Mouse (Mus musculus) embryo, embryonic 10 days (tissue): Measurements from ENCODE around the gene Tuba4a.

Experiments
- DNase-seq: peaks from one replicate; pipeline ENCODE4 v3.0.0-alpha.2; 2015; ENCODE audit warnings: low spot score

Gene Tuba4a

DNA sequence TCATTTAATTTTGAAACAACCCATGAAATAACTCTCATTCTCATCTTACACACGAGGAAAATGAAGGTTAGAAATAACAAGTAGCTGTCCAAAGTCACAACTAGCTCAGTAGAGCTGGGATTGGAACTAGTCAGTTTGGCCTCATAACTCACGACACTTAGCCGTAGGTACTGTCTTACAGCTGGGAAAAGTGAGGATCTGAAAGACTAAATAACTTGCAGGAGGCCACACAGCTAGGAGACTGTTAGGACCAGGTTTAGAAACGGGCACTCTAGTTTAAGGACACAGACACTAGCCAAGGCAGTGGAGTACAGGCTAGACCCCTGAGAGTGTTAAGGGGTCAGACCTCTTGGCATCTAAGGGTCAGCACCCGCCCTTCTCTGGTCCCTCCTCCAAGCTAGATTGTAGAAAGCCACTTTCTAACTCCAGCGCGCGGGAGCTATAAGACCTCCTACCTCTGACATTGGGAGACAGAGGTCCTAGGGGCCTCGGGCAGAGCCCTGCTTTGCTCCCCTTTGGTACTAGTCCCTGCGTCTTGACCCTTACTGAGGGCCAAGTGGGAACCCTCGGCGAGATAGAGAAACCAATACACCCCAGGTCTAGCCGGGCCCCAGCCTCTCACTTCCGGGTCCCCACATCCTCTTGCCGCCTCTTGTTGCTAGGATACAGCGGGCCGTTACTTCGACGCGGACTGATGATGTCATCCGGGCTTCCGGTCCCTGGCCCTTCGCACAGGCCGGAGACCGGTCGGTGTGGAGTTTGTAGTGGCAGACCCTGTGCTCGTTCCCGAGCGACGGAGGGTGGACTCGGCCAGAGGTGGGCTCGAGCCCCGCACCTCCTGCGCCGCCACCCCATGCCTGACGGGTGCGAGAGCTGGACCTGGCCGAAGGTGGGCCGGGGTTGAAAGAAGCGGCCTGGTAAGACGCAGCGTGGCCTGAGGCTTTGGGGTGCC, 9.3 kb downstream of the Tuba4a start, which contains the start of the genes Glb1l and Stk16:
TSS of gene Glb1l (minus strand) at position 678 of the 952 bp plus-strand sequence.
TSS of gene Stk16 (plus strand) at position 703 of the 952 bp plus-strand sequence.
- DNase-seq, result peak; percentile 99

DNA sequence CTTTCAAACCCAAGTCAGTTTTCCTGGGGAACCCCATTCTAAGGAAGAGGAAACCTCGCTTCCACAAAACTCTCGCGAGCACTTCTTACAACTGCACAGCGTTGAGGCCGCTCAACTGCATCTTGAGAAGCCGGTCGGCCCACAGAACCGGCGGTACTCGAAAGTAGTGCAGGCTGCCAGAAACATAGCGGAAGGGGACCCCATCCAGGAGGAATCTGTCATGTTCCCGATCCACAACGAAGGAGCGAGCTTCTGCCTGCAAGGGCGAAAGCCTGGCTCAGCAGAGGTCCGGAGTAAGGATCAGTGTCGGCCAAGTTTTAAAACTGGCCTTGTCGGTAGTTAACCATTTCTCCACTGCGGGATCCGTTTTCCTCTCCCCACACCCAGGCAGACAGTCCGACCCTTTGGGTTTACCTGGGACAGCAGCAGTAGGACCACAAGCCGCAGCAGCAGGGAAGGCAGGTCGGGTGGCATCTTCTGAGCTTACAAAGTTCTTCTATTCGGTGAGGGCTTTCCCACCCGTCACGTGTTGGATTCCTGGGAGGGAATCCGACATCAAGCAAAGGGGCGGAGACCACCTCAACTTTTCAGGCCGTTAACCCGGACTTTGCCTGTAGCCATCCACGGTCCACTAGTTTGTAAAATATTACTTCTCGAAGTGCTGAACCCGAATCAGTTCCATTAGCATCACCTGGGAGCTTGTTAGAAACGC, 10.5 kb downstream of the Tuba4a start:
- DNase-seq, result peak; percentile 52

DNA sequence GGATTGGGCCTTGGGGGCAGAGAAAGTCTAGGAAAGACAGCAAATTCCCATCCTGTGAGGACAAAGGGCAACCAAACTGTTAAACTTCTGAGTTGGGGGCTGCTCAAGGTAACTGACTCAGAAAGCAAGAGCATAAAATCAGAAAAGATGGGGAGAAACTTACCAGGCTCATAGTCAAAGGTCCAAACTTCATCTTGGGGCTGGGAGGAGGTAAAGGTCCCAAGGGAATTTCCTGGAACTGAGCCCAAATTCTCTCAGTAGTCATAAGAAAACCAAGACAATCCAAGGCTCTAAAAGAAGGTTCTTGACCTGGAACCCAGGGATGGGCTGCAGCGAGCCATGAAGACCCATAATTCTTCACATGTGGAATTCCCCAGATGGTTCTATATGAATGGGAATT, 18.4 kb downstream of the Tuba4a start:
- no peak for DNase-seq

DNA sequence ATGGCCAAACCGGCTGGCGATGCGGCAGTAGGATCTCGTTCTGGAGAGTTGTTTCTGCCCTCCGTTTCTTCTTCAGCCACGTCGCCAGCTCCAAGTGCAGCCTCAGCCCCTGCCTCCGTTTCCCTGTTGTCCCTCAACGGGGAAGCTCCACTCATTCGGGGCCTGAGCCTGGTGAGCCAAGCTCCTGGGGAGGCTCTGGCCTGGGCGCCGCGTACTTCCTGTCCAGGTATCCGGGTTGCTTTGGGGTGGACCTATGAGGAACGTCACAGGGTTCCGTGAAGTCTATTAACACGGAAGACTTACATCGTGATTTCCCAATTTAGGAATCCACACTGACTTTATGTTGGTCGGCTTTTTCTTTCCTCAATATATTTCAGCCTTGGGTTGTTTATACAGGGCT, 27.2 kb downstream of the Tuba4a start:
- peak; percentile 40 for DNase-seq

DNA sequence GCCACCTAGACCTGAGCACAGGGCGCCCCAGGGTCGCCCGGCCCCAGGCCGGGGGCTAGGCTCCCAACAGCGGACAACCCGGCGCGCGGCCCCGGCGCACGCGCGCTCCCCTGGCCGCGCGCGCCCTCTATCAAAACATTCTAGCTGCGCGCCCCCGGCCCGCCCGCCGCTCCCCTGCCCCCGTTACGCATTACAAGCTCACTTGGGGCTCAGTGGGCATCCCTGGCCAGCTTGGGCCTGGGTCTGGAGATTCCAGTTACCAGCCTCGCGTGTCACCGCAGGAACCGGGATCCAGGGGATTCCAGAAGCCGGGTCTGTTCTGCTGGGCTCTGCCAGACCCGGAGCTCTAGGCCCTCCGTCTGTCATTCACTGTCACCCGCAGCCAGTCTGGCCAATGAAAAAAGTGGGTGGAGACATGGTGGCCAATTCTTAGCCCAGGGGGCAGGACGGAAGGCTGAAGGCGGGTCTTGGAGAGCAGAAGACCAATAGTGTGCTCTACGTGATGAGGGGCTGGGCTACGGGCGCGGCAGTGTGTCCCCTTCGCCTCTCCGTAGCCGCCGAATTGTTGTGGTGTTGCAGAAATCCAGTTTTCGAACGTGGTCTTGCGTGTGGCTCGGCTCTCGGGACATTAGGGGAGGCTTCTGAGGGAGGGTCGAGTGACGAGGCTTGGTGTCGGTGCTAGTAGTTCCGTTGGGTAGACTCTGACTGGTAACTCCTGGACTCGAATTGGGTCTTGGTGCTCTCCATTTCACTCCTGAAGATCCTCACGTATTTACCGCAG, 27.9 kb downstream of the Tuba4a start, which contains the start of the genes Ankzf1 and Atg9a:
TSS of gene Ankzf1 (plus strand) at position 530 of the 781 bp plus-strand sequence.
TSS of gene Atg9a (minus strand) at position 575 of the 781 bp plus-strand sequence.
- DNase-seq, result peak; percentile 98

DNA sequence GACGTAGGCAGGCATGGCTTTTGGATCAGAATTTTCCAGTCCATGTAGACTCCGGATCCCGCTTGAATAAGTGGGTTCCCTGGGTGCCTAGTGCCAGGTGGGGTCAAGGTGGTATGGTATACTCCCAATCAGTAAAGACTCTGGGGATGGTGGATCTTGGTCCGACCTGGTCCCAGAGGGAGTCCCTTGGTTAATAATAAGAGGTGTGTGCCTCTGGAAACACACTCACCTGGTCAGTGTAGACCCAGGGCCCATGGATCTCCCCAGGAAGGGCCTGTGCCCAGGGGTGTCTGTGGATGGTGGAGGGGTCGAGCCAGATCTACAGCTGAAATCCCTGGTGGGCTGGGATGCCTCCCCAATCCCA, 28.4 kb downstream of the Tuba4a start:
- no peak for DNase-seq

DNA sequence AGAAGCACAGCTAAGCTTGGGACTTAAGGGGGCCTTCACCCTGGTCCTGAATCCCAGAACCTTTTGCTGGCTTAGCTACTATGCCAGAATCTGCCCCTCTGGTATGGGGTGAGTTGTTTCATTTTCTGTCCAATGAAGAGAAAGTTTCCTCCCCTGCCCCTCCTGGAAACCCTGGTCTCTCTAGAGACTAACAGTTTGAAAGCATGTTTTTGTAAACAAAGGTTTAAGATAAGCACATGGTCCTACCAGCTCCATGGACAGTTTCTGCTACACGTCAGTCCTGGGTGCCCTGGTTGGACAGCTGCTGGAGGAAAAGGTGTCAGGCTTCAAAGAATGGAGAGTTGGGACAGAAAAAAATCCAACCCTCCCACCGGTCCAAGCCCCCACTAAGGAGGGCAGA, 29.1 kb downstream of the Tuba4a start:
- DNase-seq, result no peak

DNA sequence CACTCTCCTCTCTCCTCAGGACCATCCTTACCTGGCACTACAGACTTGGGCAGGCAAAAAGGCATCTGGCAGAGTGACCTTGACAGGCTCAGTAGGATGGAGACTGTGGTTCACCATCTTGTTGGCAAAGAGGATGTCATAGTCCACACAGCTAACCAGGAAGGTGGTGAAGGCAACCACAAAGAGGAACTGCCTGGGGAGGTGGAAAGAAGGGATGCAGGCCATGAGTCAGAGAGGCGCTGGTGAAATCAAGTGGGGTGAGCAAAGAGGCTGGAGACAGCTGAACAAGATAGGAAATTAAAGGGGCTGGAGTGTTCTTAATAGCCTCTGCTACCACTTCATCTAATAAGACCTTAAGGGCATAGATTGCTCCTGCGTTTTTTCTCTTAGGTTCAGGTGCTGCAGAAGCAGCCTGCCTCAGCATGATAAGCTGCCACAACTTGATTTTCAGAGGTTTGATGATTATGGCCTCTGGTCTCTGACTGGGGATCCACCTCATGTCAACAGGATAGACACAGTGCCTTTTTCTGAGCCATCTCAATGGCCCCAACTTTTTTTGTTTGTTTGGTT, 31.7 kb downstream of the Tuba4a start:
- no peak for DNase-seq

DNA sequence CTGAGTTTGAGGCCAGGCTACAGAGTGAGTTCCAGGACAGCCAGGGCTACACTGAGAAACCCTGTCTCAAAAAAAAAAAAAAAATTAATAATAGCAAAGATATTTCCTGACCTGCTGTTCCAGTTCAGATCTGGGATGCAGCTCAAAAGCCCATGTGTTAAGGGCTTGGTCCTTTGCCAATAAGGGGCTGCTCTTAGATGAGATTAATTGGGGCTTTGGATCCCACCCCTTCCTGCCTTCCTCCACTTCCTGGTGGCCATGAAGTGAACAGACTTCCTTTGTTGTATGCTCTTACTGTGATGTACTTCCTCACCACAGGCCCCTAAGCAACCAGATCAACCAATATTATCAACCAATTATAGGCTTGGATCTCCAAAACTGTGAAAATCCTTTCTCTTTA, 32.5 kb downstream of the Tuba4a start:
- DNase-seq, result no peak

DNA sequence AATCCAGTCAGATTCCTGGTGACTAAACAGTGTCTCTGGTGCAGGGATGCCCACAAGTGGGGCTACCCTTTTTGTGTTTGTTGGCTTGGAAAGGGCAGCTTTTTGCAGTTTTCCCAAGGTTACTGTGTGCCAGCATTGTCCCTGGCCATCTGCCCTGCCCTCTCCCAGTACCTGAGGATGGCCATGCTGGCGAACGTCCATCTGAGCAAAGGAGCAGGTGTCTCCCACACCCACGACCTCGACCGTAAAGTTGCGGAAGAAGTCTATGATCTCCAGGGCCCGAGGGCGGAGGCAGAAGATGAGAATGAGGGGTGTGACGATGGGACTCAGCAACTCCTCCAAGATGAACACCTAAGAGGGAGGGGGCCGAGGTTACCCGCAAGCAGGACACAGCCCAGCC, 34.2 kb downstream of the Tuba4a start:
- DNase-seq, result no peak

DNA sequence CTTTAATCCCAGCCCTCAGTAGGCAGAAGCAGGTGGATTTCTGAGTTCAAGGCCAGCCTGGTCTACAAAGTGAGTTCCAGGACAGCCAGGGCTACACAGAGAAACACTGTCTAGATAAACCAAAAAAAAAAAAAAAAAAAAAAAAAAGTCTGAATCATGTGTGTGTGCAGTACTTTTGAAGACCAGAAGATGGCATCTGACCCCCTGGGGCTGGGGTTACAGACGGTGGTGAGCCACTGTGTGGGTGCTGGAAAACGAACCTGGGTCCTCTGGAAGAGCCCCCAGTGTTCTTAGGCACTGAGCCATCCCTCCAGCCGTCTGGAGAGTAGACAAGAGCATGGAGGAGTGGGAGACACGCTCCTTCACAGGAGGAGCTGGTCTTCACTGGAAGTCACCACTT, 37.5 kb downstream of the Tuba4a start:
- DNase-seq, result no peak

DNA sequence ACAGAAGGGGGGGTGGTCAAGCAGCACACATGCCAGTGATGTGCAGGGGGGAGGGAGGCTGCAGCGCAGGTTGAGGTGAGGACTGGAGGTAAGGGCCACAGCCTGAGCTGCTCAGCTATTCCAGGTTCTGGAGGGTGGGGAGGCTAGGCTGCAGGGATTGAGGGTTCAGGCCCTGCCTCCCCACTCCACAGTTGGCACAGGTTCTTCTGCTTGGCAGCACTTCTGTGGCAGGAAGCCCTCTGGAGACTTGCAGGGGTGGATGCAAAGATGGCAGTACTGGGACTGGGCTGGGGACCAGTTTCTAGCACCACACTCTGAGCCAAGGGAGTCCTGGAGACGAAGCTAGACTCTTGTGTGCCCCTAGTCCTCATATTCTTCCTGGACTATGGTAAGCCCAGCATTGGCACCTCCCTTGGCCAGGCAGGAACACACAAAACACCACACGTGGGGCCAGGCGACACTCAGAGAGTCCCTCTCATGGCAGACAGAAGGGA, 38.2 kb downstream of the Tuba4a start:
- no peak for DNase-seq

DNA sequence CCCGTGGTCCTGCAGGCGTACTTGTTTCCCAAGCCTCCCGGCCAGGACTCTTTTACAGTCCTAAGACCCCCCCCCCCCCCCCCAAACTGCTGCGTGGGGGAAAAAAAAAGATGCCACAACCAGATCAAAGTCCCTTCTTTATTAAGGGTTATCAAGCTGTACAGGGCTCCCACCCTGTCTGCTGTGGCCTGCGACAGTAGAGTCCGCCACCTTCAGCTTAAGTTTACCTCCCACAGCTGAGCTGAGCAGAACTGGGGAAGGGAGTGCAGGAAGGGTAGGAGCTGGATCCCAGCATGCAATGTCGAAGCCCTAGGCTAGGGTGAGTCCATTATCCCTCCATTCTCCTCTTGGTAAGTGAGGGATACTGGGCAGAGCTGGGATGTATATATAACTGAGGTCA, 38.9 kb downstream of the Tuba4a start:
- DNase-seq, result no peak

DNA sequence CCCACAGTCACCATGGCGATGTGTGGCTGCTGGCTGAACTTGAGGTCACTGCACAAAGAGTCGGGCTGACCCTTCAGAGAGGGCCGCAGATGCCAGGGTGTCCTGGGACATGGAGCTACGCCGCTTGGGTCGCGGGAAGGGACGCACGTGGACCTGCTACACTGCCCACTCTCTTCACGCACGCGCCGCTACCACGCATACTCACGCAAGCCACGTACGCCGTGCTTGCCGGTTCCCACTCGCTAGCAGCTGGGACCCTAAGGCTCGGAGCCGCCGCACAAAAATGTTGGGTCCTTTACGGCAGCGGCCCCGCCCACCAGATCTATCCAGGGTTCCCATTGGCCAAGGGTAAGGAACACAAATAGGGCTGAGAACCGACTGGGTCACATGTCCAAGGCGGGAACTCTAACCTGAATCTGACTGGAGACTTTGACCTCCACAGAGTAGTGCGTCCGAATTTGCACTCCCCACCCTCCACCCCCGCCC, 39.5 kb downstream of the Tuba4a start, which contains the start of gene Abcb6:
TSS of gene Abcb6 (minus strand) at position 288 of the 486 bp plus-strand sequence.
- DNase-seq, result peak; percentile 96

DNA sequence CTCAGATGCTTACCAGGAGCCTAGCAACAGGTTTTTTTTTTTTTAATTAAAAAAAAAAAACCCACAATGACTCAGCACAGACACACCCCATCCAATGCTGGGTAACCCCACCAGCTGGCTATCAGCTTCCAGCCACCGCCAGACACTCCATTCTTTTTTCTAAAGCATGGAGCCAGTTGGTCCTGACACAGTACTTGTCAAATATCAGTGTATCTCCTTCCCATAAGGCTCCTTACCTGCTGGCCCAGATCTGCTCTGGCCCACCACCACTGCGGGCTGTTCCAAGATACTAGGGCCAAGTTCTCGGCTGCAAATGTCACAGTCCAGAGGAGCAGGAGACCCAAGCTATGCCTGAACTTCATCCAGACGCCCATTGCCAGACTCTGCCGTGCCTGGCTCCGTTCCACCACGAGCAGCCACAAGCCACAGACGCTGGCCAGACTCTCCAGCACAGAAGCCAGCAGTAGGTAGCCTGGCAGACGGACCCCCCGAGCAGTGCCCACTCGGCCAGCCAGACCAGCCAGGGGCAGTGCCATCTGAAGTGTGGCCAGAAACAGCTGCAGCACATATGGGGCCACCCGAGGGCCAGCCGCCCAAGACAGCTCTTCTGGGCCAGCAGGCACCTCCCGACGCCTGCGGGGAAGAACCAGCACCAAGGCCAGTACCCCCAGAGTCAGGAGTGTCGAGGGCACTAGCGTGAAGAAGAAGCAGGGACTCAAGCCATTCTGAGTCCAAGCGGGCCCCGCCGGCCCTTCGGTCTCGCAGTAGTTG, 40.1 kb downstream of the Tuba4a start:
- no peak for DNase-seq

DNA sequence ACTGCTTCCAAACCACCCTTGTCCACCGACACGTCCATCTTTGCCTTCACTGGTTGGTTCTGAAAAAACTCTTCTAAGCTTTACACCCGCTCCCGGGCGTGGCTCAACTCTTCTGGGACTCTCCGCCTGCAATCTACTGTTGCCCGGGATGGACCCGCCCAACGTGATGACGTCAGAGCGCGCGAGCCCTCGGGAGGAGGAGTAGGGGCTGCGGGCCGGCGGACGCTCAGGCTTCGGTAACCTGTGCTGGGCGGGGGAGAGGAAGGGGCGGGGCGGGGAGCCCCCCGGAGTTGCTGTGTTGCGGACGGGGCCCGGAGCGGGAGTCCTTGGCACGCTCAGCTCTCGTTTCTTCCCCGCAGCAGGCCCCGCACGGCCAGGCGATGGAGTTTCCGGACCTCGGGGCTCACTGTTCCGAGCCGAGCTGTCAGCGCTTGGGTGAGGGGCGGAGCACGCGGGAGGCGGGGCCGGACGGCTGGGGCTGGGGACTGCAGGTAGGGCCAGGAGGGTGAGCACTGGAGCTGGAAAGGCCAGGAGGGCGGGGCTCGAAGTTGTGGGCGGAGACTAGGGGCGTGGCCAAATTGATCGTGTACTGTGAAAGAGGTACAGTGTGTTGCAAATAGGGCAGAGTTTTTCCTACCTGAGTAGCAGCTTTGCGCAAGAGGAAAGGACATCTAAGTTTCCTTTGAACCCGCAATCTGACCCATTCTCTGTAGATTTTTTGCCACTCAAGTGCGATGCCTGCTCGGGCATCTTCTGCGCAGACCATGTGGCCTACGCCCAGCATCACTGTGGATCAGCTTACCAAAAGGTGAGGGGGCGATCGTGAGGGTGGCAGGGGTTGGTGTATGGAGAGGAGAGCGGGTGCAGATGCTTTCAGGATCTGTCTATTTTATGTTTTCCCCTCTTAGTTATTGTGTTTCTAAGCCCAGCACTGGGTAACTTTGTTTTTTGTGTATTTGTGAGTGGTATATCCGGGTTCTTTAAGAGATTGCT, 50.9 kb downstream of the Tuba4a start, which contains the start of gene Zfand2b:
TSS of gene Zfand2b (plus strand) at position 175 of the 993 bp plus-strand sequence.
- DNase-seq, result peak; percentile 98

DNA sequence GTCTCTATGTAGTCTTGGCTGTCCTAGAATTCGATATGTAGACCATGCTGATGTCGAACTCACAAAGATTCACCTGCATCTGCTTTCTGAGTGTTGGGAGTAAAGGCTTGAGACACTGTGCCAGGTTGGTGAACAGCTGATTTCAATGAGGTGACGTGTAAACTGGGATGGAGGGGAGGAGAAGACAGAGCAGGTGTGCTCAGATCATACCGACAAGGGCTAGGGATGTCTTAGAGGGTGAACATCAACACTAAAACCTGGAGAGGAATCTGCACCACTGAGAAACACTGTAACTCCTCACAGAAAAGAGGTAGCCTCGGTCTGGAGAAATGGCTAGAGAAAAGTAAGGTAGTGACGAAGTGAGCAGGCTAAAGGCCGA, 51.6 kb downstream of the Tuba4a start:
- DNase-seq, result no peak
